Mouse (Mus musculus) hindbrain, postnatal 0 days (tissue): ENCODE results near the gene Catsperz. TPM values are rescaled to one million over a fixed set of nuclear protein-coding genes. Genes with fewer than 3 reads are reported as not detected.

Experiments
- ATAC-seq: fragments of 200-750 bp; cut with Nextera tagmentation; 2 replicates; pipeline ENCODE4 v1.8.0; 2017; ENCODE audit warnings: mild to moderate bottlenecking, moderate TSS enrichment, moderate library complexity
- DNase-seq: peaks from one replicate; pipeline ENCODE4 v3.0.0-alpha.2; 2015; ENCODE audit warnings: low spot score
- H3K27ac ChIP-seq: fragments of 300-500 bp; sonication (generic); 2 replicates; pipeline ENCODE4 v1.5.1; 2014; ENCODE audit warnings: mild to moderate bottlenecking
- H3K27me3 ChIP-seq: fragments of 300-500 bp; sonication (generic); 2 replicates; pipeline ENCODE4 v1.6.1; 2014; ENCODE audit warnings: low read length, mixed read lengths; ENCODE audit not compliant: insufficient read depth
- H3K36me3 ChIP-seq: fragments of 300-500 bp; sonication (generic); 2 replicates; pipeline ENCODE4 v1.6.1; 2014; ENCODE audit warnings: low read length, mixed read lengths; ENCODE audit not compliant: insufficient read depth
- H3K4me1 ChIP-seq: fragments of 300-500 bp; sonication (generic); 2 replicates; pipeline ENCODE4 v1.6.1; 2014; ENCODE audit warnings: antibody characterized with exemption, low read length, mixed read lengths; ENCODE audit not compliant: insufficient read depth
- H3K4me2 ChIP-seq: fragments of 300-500 bp; sonication (generic); 2 replicates; pipeline ENCODE4 v1.6.1; 2014; ENCODE audit warnings: low read depth, mild to moderate bottlenecking, low read length, moderate library complexity, mixed read lengths
- H3K4me3 ChIP-seq: fragments of 300-500 bp; sonication (generic); 2 replicates; pipeline ENCODE4 v1.5.1; 2014; ENCODE audit warnings: low read length
- H3K9ac ChIP-seq: fragments of 300-500 bp; sonication (generic); replicated peaks from 2 replicates; pipeline ENCODE4 v1.6.1; 2014; ENCODE audit warnings: mild to moderate bottlenecking, low read length, moderate library complexity, mixed read lengths
- H3K9me3 ChIP-seq: fragments of 300-500 bp; sonication (generic); 2 replicates; pipeline ENCODE4 v1.6.1; 2016; ENCODE audit warnings: low read length, mixed read lengths
- CTCF ChIP-seq: IDR thresholded peaks from 2 replicates; pipeline ENCODE4 v1.5.1; 2016; ENCODE audit warnings: antibody characterized with exemption, control low read depth, low read depth
- WGBS: fragments of 180-500 bp; shearing (Covaris S2); extraction: QIAGEN DNeasy Blood & Tissue Kit; methylation state at CpG from one replicate; pipeline ENCODE4 v1.1.7; 2014; 5-methylcytosine and 5-hydroxymethylcytosine counted together
- polyA plus RNA-seq: library from polyadenylated mRNA; unstranded; fragments of >200 nt; fragmentation: Nextera tagmentation; extraction: Ambion mirVana; gene quantifications from 2 replicates; pipeline ENCODE4 v1.2.1, GENCODE M21; 2015
- total RNA-seq: library from RNA; depleted of rRNA; stranded (reverse); fragments of >200 nt; gene quantifications from 2 replicates; pipeline ENCODE4 v1.2.3, GENCODE M21; 2014

Catsperz gene
- total and polyA plus RNA-seq, 2 experiments from 2014 or later: 3.7 TPM; not detected in 1

- Histone ChIP-seq H3K9me3 (no peaks in the 10 kb centered on the region), H3K4me3 (peak overlapping the region; percentile 41), H3K4me2 (peak overlapping the region; percentile 52), H3K36me3 (no peaks in the 10 kb centered on the region), H3K4me1 (no peaks in the 10 kb centered on the region), H3K27me3 (0 out of 2 replicates have a peak, but pooled peaks cover 3% of the 10 kb centered on the region), H3K9ac (peak overlapping the region; percentile 35), H3K27ac (no peak overlapping the region)
- peak; percentile 30 for ATAC-seq
- TF ChIP-seq CTCF: peak; percentile 51
- WGBS: 1% methylated on average over 47 of the region's 55 CpGs
- peak; percentile 50 for DNase-seq
Measured at GRCm38 (mm10) chr19:6969665-6970381, 44.6 kb upstream of the Catsperz start.

GRCm38 (mm10) chr19:6969291-6969664 lies 44.1 kb upstream of the Catsperz start:
- Histone ChIP-seq H3K4me2 (peak overlapping the region; percentile 52), H3K27ac (no peak overlapping the region), H3K9me3 (no peaks in the 10 kb centered on the region), H3K36me3 (no peaks in the 10 kb centered on the region), H3K4me3 (peak overlapping the region; percentile 41), H3K9ac (peak overlapping the region; percentile 35), H3K4me1 (no peaks in the 10 kb centered on the region), H3K27me3 (0 out of 2 replicates have a peak, but pooled peaks cover 3% of the 10 kb centered on the region)
- ATAC-seq (peak; percentile 6; the same call in 1 of the 2 replicates), DNase-seq (no peak)
- under 1% methylated on average over 17 of the region's 20 CpGs for WGBS
- no peak for TF ChIP-seq CTCF

- Histone ChIP-seq H3K4me3 (peak overlapping the region; percentile 41), H3K27ac (no peak overlapping the region), H3K27me3 (0 out of 2 replicates have a peak, but pooled peaks cover 3% of the 10 kb centered on the region), H3K36me3 (no peaks in the 10 kb centered on the region), H3K4me2 (peak overlapping the region; percentile 52), H3K9me3 (no peaks in the 10 kb centered on the region), H3K9ac (peak overlapping the region; percentile 35; the same call in 1 of the 2 replicates), H3K4me1 (no peaks in the 10 kb centered on the region)
- DNase-seq: no peak
- no peak for TF ChIP-seq CTCF
- 17% methylated on average over 15 of the region's 15 CpGs for WGBS
- no peak for ATAC-seq
Measured at GRCm38 (mm10) chr19:6968491-6969271, 43.5 kb upstream of the Catsperz start.

GRCm38 (mm10) chr19:6956461-6956860 lies 31.3 kb upstream of the Catsperz start:
- WGBS: 86% methylated on average over 10 of the region's 10 CpGs
- TF ChIP-seq CTCF: no peak
- no peaks in the 10 kb centered on the region for H3K9me3 ChIP-seq
- H3K27ac ChIP-seq: no peak overlapping the region
- H3K4me2 ChIP-seq: no peak overlapping the region
- peaks cover 14% of the 10 kb centered on the region for H3K4me1 ChIP-seq
- no peak overlapping the region for H3K4me3 ChIP-seq
- H3K27me3 ChIP-seq: no peaks in the 10 kb centered on the region
- no peak for DNase-seq
- no peak for ATAC-seq
- H3K36me3 ChIP-seq: 0 out of 2 replicates have a peak, but pooled peaks cover 4% of the 10 kb centered on the region
- H3K9ac ChIP-seq: no peak overlapping the region

GRCm38 (mm10) chr19:6955424-6955823 lies 30.2 kb upstream of the Catsperz start:
- no peak for ATAC-seq
- WGBS: 81% methylated on average over 7 of the region's 7 CpGs

GRCm38 (mm10) chr19:6954046-6954445 lies 28.9 kb upstream of the Catsperz start:
- WGBS: 53% methylated on average over 9 of the region's 9 CpGs
- Histone ChIP-seq H3K36me3 (0 out of 2 replicates have a peak, but pooled peaks cover 4% of the 10 kb centered on the region), H3K9me3 (no peaks in the 10 kb centered on the region), H3K9ac (no peak overlapping the region), H3K4me1 (peaks cover 14% of the 10 kb centered on the region), H3K27me3 (no peaks in the 10 kb centered on the region), H3K4me3 (no peak overlapping the region), H3K27ac (no peak overlapping the region), H3K4me2 (no peak overlapping the region)
- no peak for ATAC-seq
- no peak for DNase-seq
- peak; percentile 42 for TF ChIP-seq CTCF

More at GRCm38 (mm10) chr19:6955424-6955823, 30.2 kb upstream of the Catsperz start:
- TF ChIP-seq CTCF: no peak
- no peak overlapping the region for H3K9ac ChIP-seq
- H3K27me3 ChIP-seq: no peaks in the 10 kb centered on the region
- H3K36me3 ChIP-seq: 0 out of 2 replicates have a peak, but pooled peaks cover 4% of the 10 kb centered on the region
- no peak overlapping the region for H3K27ac ChIP-seq
- H3K4me2 ChIP-seq: no peak overlapping the region
- peaks cover 14% of the 10 kb centered on the region for H3K4me1 ChIP-seq
- H3K4me3 ChIP-seq: no peak overlapping the region
- no peak for DNase-seq
- no peaks in the 10 kb centered on the region for H3K9me3 ChIP-seq
